Mouse (Mus musculus): ENCODE measurements around the gene Fbxw5.

Fbxw5 gene

DNA sequence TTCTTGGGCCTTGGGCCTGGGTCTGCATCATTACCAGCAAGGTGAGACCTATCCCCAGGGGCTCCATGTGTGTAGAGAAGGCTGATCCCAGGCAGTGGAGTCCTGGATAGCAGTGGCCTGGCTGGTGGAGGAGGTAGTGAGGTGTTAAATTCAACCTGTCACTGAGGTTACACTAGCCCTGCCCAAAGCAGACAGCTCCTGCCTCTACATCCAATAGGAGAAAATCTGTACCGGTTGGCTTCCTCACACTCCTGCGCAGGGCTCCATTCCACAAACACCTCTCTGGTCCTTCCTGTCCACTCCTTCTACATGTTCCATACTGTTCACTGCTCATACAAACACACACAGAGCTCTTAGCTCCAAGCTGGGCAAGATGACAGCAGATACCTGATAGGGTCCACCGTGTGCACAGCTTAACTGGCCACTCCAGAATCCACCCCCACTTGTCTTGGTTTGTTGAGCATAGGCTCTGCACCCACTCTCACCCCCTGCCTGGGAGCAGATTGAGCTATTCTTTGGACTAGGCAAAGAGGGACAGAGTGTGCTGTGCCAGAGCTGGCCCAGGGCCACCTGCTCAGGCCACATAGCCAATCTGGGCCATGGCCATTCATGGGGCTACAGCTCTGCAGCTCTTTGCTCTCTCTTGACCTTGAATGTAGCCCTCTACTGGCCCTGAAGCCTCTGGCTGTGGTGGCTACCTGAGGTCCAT is 22.4 kb upstream of the Fbxw5 start:
- DNase-seq (ENCODE audit: low spot score): peak; percentile 77

DNA sequence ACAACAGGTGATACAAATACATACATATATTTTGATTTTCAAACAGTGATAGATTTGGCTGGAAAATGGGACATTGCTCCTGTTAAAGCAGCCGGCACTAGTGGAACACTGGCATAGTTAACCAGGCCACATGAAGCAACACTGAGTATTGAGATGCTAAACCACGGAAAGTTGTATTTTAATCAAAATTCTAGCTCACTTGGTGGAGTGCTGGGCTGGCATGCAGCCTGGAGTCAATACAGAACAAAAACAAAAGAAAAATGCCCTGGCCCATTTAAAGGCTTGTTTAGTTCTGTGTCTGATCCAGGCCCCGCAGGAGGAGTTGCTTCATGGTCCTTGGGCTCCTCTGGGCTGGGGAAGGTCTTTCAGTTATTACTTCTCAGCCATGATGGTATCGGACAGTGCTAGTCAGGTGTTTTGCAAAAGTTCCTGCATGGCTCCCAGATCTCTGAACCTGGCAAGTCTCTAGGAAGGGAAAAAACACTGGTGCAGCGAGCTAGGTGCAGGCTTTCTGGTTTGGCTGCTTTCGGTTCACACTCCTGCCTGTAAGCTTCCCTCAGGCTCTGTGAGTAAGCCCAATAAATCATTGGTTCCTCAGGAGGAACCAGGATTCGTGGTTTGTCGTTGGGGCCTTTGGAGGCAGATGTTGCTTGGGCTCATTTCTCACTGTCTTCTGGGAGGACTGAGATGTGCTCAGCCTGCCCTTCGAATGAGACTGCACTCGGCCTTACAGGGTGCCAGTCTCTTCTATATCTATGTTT is 20.8 kb upstream of the Fbxw5 start:
- no peak for DNase-seq (ENCODE audit: low spot score)

DNA sequence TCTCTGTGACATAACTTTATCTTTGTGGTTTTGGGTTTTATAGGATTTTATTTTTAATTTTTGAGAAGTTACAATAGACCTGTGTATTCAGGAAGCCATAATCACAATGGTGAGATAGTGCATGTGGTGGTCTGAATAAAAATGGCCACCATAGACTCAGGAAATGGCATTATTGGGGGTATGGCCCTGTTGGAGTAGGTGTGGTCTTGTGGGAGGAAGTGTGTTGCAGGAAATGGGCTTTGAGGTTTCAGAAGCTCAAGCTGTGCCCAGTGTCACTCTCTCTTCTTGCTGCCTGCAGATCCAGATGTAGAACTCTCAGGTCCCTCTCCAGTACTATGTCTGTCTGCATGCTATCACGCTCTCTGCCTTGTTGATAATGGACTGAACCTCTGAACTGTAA is 20.0 kb upstream of the Fbxw5 start:
- no peak for DNase-seq (ENCODE audit: low spot score)

DNA sequence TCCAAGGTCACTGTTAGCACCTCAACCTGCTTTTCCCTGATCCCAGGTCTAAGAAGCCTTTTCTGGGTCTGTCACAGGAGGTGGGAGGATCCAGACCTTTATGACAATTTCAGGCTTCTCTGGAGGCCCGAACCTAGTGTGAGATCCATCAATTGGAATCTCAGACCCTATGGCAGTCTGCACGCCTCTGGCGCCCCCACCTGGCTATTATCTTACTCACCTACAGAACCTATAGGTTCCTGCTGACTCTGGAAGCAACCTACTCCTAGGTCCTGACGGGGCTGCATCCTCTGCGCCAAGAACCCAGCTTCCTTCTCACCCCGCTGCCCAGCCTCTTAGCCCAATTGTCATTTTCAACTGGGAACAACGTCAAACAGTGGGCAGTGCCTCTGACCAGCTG is 17.6 kb upstream of the Fbxw5 start:
- DNase-seq (ENCODE audit: low spot score): no peak

DNA sequence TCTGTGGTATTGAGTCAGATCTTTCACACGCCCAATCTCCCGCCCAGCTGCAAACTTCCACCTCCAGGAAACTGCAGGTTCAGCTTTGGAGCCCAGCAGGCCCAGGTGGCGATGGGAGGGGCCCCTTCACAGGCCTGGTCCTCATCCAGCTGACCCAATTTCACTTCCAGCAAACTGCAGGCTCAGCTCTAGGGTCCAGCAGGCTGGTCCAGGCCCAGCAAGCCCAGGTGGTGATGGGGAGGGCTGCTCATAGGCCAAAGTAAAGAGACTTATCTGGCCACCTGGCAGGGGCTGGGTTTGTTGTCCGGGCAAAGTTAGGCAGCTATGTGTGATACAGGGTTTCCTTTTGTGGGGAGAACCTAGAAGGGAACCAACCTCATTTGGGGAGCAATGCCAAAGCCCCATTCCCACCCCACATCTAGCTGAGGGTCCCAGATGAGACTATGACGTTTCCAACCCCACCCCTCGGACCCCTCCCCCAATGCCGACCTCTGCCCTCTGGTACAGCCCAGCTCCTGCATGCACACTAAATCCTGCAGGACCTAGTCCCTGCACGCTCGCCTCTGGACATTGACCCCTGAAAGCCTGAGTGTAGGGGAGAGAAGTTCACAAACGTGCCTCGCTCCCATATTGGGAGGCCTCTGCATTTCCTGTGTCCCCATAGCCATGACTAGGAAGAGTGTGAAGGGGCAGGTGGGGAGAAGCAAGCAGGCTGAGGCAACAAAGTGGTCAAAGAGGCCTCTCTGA is 15.5 kb upstream of the Fbxw5 start:
- DNase-seq (ENCODE audit: low spot score): no peak

DNA sequence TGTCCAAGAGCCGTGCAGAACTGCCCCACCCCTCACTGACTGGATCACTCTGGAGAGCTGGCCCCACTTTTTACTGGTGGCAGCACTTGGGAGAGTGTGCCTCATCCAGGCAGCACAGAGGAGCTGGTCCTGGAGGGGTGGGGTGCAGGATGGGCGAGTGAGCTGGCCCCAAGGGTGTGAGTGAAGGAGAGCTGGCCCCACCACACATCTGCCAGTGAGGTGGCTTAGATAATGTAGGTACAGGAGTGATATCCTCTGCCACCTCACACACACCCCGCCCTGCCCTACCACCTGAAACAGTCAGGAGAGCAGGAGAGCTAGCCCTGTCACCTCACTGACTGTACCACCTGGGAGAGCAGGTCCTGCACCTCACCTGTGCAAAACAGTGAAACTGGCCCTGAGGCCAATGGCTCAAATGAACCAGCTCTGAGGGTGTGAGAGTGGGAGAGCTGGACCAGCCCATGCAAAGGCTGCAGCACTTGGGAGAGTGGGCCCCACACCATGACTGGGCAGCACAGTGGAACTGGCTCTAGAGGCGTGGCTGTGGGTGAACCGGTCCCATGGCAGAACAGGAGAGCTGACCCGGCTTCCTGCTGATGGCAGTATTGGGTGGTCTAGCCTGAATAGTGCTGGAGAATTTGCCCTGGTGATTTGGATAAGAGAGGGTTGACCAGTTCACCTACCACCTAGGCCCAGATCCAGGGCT is 12.4 kb upstream of the Fbxw5 start:
- DNase-seq (ENCODE audit: low spot score): no peak

DNA sequence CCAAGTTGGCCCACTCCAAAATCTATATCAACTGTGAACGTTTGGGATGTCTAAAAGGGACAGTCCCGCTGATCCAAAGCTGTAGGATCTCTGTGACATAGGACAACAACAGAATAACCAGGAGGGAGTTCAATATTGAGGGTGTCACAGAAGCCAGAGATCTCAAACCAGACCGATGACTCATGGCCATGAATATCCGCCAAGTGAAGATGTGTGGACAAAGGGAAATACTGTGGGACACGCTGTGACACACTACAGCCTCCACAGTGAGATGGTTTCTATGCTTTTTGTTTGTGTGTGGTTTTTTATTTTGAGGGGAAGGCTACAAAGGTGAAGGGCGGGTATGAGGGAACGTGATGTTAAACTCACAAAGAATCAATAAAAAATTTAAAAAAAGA is 11.9 kb upstream of the Fbxw5 start:
- no peak for DNase-seq (ENCODE audit: low spot score)

DNA sequence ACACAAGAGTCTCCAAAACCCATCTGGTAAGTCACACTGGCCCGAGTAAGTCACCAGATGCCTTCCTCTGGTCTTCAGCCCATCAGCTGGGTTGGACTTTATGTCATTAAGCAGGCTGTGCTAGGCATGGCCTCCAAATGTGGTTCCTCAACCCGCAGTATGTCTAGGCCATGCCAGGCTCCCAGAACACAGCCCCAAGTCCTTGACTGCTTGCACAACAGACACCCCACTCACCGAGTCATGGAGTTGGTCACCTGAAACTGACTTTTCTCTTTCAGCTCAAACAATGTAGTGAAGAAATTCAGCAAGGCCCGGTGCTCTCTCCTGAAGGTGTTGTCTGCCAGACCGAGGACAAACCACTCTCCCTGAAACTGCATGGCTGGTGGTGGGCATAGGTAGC is 7.6 kb upstream of the Fbxw5 start:
- DNase-seq (ENCODE audit: low spot score): no peak

DNA sequence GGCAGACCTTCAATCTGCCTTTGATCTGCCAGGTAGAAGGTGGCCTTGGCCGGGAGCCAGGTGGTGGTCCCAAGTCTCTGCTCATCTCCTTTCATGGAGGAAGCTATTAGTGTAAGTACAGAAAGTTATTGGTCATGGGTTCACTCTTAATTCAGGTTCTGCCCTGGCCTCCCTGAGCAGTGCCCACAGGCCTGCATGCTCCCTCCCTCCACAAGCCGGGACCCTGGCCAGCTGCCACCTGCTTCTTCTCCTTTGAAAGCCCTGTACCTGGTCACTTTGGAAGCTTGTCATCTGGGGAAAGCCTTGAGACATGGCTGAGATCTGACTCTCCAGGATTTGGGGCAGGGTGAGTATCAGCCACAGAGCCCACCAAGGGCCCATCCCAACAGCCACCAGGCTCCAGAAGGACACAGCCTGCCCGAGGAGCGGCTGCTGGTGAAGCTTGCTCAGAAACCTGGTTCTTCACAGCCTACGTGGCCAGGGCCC is 7.0 kb upstream of the Fbxw5 start, which contains the start of gene Lcn12:
TSS of gene Lcn12 (minus strand) at position 436 of the 486 bp plus-strand sequence.
- DNase-seq (ENCODE audit: low spot score): no peak

DNA sequence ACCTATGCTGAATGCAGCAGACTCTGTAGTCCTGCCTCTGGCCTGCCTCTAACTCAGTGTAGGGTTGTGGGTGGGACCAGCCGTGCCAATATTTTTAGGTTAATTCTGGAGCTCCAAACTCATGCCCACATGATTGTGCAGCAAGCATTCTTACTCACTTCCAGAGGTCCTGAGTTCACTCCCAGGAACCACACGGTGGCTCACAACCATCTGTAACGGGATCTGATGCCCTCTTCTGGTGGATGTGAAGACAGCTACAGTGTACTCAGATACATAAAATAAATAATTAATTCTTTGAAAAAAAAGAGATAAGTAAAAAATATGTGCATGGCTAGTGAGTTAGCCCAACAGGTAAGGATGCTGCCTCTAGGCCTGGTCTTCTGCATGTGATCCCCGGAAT is 4.1 kb upstream of the Fbxw5 start:
- no peak for DNase-seq (ENCODE audit: low spot score)

DNA sequence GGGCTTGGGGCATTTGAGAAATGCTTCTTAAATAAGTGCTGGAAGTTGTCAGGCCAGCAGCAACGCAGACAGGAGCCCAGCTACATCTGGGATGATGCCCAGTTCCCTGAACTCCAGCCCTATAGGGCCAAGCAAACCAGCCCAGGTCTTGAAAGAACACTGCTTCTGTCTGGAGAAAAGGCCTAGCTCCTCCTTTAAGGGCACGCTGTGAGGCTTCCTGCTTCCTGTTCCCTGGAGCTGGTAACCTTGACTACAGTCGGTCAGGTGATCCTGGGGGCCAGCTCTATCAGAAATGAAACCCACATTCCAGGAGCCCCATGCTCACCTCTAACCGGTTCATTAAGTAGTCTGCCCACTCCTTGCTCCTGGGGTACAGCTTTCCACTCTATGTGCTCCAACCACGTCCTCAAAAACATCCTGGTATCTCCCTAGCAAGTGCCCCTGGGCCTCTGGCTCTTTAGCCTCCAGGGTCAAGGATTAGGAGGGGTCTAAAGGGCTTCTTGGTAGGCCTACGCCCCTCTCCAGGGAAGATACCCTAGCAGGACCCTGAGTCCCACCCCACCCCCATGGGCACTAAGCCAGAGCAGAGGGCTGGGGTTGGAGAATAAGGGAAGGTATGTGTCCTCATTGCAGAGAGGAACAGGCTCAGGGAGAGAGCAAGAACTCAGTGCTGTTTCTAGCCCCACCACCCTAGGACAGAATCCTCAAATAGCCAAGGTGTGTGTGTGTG is 2.5 kb upstream of the Fbxw5 start:
- no peak for DNase-seq (ENCODE audit: low spot score)

DNA sequence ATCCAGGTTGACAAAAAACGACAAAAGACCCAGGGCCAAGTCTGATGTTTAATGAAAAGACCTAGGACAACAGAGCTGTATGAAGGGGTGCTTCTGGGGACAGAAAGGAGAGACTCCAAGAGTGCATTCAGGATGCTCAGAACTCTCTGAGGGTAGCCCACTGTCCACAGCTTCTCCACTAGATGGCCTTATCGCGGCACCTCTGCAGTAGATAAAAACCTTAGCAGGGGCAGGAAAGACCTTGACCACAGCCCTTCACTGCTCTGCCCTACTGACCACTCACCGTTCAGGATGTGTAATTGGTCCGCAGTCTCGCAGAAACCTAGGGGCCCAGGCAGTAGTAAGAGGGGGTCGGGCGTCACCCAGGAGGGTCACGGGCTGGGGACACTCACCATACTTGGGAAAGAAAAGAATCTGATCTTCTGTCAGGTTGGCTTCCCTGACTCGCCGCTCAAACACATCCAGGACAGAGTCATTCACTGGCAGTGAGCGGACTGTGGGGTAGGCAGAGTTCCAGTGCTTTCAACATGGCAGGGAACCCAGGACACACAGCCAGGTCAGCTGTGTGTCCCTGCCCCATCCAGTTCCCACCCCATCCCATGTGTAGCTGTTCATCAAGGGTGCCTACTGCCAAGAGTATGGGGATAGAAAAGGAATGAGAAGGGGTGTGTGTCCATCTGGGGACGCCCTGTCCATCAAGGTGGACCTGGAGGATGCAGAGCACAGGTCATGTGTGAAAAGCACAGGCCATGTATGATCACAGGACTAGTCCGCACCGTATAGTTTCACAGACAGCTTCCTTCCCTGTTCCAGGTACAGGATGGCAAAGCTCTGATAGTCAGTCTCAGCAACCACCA is 1.7 kb upstream of the Fbxw5 start:
- no peak for DNase-seq (ENCODE audit: low spot score)

DNA sequence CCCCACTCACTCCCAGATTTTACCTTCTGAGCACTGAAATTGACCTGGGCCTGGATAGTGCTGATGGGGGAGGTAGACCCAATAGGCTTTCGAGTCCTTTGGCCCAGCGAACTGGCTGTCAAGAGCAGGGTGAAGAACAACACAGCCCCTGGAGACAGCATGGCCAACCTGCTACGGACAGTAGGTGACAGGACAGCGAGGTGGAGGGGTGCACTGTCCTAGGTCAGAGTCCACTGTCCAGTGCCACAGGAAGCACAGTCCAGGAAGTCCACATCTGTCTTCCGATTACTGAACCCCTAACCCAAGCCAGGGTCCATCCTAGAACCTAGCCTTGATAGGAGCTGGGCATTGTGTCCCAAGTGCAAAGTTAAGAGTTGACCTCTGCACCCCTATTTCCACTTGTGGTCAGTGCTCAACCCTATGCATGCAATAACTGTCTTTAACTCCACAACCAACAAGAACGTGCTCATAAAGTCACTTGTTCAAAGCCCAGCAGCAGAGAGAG is 427 bp upstream of the Fbxw5 start:
- no peak for DNase-seq (ENCODE audit: low spot score)

DNA sequence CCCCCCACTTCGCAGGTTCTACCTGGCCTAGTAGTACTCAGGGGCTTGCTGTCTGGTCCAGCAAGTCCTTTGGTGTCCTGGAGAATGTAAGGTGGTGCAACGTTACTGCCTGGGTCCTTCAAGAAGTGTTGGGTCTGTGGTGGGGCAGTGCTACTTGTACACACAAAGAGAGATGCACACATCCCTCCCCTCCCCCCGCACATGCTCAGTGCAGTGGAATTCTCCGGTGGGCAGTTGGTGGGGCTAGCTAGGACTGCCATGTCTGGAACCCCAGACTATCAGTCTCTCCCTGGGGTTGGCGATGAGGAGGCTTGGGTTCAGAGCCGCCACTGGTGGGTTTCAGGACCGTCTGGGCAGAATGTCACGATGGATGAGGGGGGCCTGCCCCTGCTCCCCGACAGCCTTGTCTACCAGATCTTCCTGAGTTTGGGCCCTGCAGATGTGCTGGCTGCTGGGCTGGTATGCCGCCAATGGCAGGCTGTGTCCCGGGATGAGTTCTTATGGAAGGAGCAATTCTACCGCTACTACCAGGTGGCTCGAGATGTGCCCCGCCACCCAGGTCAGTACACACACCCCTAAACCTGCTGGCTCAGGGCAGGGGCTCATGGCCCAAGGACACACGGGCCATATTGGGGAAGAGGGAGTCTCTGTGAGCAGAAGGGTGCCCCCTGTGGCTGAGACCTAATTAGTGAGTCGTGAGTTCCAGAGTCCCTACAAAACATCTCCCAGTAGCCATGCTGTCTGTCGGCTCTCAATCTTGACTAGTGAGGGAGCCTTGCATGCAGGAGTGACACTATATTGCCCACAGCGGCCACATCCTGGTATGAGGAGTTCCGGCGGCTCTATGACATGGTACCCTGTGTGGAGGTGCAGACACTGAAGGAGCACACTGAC is 1.3 kb downstream of the Fbxw5 start, which contains the start of gene C8g:
TSS of gene C8g (minus strand) at position 127 of the 894 bp plus-strand sequence.
- no peak for DNase-seq (ENCODE audit: low spot score)

DNA sequence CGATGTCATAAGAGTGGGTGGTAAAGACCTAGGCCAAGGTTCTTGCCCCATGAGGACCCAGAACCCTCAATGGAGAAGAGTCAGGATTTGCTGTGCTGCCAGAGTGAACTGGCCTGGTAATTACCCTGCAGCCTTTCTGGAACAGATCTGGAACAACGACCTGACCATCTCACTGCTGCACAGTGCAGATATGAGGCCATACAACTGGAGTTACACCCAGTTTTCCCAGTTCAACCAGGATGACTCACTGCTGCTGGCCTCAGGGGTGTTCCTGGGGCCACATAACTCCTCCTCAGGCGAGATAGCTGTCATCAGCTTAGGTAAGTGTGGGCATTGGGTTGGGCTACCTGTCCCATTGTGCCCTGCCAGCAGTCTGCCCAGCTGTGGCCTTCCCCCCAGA is 2.2 kb downstream of the Fbxw5 start:
- DNase-seq (ENCODE audit: low spot score): no peak

DNA sequence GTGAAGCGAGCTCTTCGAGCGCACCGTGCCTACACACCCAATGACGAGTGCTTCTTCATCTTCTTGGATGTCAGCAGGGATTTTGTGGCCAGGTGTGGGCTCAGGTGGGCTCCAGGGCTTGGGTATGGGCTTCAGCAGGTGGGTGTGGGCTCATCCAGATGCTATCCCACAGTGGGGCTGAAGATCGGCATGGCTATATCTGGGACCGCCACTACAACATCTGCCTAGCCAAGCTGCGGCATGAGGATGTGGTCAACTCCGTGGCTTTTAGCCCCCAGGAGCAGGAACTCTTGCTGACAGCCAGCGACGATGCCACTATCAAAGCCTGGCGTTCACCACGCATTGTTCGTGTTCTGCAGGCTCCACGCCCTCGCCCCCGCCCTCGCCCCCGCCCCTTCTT is 4.0 kb downstream of the Fbxw5 start:
- DNase-seq (ENCODE audit: low spot score): no peak

DNA sequence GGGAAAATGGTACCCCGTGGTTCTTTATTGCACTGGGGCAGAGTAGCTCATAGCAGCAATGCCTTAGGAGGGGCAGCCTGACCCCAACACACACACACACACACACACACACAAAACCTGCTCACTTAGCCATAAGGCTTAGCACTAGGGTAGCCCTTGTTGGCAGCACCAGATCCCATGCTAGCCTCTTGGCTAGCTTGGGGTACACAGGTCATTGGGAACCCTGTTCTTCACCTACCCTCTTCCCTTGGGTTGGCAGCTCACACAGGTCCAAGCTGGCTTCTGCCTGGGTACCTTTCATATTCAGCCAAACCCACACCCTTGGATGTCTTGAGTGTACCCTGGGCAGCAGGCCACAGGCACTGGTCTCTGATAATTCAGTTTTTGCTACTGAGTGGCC is 4.5 kb downstream of the Fbxw5 start:
- no peak for DNase-seq (ENCODE audit: low spot score)

DNA sequence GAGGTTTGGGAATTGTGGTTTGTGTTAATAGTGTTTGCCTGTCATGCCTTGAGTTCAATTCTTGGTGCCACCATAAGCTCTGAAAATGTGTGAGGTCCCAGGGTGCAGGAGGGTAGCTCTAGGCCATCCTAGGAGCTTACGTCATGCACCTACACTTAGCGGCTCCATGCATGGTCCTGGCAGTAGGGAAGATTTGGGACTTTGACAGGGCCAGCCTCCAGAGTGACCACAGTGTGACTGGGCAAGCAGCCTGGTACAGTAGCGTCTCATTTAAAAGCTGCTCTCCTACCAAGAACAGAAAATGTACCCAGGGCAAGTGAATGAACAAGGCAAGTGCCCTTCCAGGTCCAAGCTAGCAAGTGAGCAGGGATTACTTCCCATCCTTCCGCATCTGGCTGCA is 5.3 kb downstream of the Fbxw5 start:
- no peak for DNase-seq (ENCODE audit: low spot score)

DNA sequence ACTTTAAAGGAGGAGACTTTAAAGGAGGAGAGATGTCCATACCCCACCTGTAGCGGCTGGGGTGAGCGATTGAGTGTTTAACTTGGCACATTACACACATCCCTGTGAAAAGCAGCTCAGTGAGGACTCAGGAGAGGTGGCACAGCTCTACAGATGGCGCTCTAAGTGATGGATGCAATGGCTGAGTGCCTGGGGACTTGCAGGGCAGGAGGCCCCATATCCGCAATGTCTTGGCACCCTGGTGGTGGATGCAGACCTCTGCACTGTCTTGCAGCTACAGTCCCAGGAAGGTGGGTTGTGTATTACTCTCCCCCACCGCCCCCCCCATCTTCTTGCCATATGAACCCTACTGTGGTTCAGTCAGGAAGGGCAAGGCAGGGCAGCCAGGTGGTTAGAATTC is 6.4 kb downstream of the Fbxw5 start:
- no peak for DNase-seq (ENCODE audit: low spot score)

All from testis, postnatal 14 days (tissue).